Mouse (Mus musculus) CD4-positive, CD25-positive, alpha-beta regulatory T cell, adult 4 months (primary cell): Measurements from ENCODE around the gene Tgfbr3. TPM values are rescaled to one million over a fixed set of nuclear protein-coding genes. Genes with fewer than 3 reads are reported as not detected.

Experiments
- ATAC-seq: one replicate; pipeline ENCODE4 v1.8.0; 2017
- polyA plus RNA-seq, 2 experiments: library from polyadenylated mRNA; unstranded; fragments of 100-300 nt; shearing (Covaris generic); gene quantifications; one replicate each; pipeline ENCODE4 v1.2.1; 2017

Tgfbr3 gene
- polyA plus RNA-seq, 2 experiments from 2014 or later: 4.4 to 7.8 TPM

- ATAC-seq: no peak
Measured at GRCm38 (mm10) chr5:107103591-107103990, 185.8 kb downstream of the Tgfbr3 start.

GRCm38 (mm10) chr5:107102916-107103315, 186.5 kb downstream of the Tgfbr3 start:
- ATAC-seq: no peak

- no peak for ATAC-seq
Measured at GRCm38 (mm10) chr5:107101684-107102083, 187.7 kb downstream of the Tgfbr3 start.

- ATAC-seq: peak; percentile 82
Measured at GRCm38 (mm10) chr5:107101135-107101534, 188.3 kb downstream of the Tgfbr3 start.

- ATAC-seq: no peak
Measured at GRCm38 (mm10) chr5:107099634-107100033, 189.8 kb downstream of the Tgfbr3 start.

- ATAC-seq: no peak
Measured at GRCm38 (mm10) chr5:107099076-107099475, 190.4 kb downstream of the Tgfbr3 start.

GRCm38 (mm10) chr5:107098007-107098406, 191.4 kb downstream of the Tgfbr3 start:
- ATAC-seq: no peak

GRCm38 (mm10) chr5:107097314-107097713, 192.1 kb downstream of the Tgfbr3 start:
- no peak for ATAC-seq

GRCm38 (mm10) chr5:107094233-107094632, 195.2 kb downstream of the Tgfbr3 start:
- no peak for ATAC-seq

GRCm38 (mm10) chr5:107093253-107093652, 196.2 kb downstream of the Tgfbr3 start:
- no peak for ATAC-seq

- ATAC-seq: no peak
Measured at GRCm38 (mm10) chr5:107092137-107092536, 197.3 kb downstream of the Tgfbr3 start.

- ATAC-seq: no peak
Measured at GRCm38 (mm10) chr5:107089966-107090365, 199.5 kb downstream of the Tgfbr3 start.

GRCm38 (mm10) chr5:107087829-107088808, 201.3 kb downstream of the Tgfbr3 start:
- peak; percentile 71 for ATAC-seq

GRCm38 (mm10) chr5:107087291-107087690, 202.1 kb downstream of the Tgfbr3 start:
- no peak for ATAC-seq

- ATAC-seq: no peak
Measured at GRCm38 (mm10) chr5:107086166-107086565, 203.3 kb downstream of the Tgfbr3 start.

GRCm38 (mm10) chr5:107084431-107084830, 205.0 kb downstream of the Tgfbr3 start:
- no peak for ATAC-seq

GRCm38 (mm10) chr5:107082011-107082410, 207.4 kb downstream of the Tgfbr3 start:
- no peak for ATAC-seq

GRCm38 (mm10) chr5:107080986-107081624, 208.3 kb downstream of the Tgfbr3 start:
- ATAC-seq: no peak

- peak; percentile 88 for ATAC-seq
Measured at GRCm38 (mm10) chr5:107079920-107080319, 209.5 kb downstream of the Tgfbr3 start.

- ATAC-seq: peak; percentile 50
Measured at GRCm38 (mm10) chr5:107079146-107079638, 210.2 kb downstream of the Tgfbr3 start.

- ATAC-seq: peak; percentile 33
Measured at GRCm38 (mm10) chr5:107078361-107078760, 211.1 kb downstream of the Tgfbr3 start.

GRCm38 (mm10) chr5:107077900-107078299, 211.5 kb downstream of the Tgfbr3 start:
- ATAC-seq: no peak

GRCm38 (mm10) chr5:107074980-107075583, 214.3 kb downstream of the Tgfbr3 start:
- no peak for ATAC-seq
